Mouse (Mus musculus) left cerebral cortex, postnatal 10 days (tissue): ENCODE results near the gene Naa16. TPM values are rescaled to one million over a fixed set of nuclear protein-coding genes. Genes with fewer than 3 reads are reported as not detected.
"Not testable (repeated sequence)": the region's sequence is repeated elsewhere in the genome, so short reads cannot be mapped to it uniquely, and the experiment has no call there.

Experiments used
- DNase-seq, 2 experiments: peaks; one replicate each; pipeline ENCODE4 v3.0.0; 2021 to 2022; ENCODE audit warnings: low spot score in 2 of 2, mixed read lengths in 1 of 2; ENCODE audit errors: extremely low spot score in 1 of 2
- intact Hi-C: fragments of 180-260 bp; cut with DNase I; formaldehyde crosslinking; loops from one replicate; pipeline ENCODE4 v1.15.1; 2025
- total RNA-seq, 2 experiments: library from RNA; stranded (reverse); gene quantifications; 2 replicates each; pipeline ENCODE4 v1.2.3; 2021

Naa16 gene
- total RNA-seq, result 10 to 100 TPM; 10.7 to 11.2 TPM

GRCm38 (mm10) chr14:79390265-79390926 lies at the start of gene Naa16:
Naa16 (minus strand) TSS chr14:79390778.
- intact Hi-C loops, result loop anchor here (5.0 kb wide), 1 partner anchor 77 kb away; no protein-coding TSS in a partner anchor
- peak; percentile 91 to 96 for DNase-seq

- no peak for DNase-seq
- intact Hi-C loops, result no loop called here
These were observed 43.5 kb upstream of the Naa16 start for GRCm38 (mm10) chr14:79434068-79434467.

DNA sequence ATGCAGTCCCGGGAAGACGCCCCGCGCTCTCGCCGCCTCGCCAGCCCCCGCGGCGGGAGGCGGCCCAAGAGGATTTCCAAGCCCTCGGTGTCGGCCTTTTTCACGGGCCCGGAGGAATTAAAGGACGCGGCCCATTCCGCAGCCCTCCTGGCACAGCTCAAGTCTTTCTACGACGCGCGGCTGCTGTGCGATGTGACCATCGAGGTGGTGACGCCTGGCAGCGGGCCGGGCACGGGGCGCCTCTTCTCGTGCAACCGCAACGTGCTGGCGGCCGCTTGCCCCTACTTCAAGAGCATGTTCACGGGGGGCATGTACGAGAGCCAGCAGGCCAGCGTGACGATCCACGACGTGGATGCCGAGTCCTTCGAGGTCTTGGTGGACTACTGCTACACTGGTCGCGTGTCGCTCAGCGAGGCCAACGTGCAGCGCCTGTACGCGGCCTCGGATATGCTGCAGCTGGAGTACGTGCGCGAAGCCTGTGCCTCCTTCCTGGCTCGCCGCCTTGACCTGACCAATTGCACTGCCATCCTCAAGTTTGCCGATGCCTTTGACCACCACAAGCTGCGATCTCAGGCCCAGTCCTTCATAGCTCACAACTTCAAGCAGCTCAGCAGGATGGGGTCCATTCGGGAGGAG lies 36.3 kb upstream of the Naa16 start:
- intact Hi-C loops, result not testable (repeated sequence)
- DNase-seq, result peak in 1 of 2 experiments; percentile 35

DNA sequence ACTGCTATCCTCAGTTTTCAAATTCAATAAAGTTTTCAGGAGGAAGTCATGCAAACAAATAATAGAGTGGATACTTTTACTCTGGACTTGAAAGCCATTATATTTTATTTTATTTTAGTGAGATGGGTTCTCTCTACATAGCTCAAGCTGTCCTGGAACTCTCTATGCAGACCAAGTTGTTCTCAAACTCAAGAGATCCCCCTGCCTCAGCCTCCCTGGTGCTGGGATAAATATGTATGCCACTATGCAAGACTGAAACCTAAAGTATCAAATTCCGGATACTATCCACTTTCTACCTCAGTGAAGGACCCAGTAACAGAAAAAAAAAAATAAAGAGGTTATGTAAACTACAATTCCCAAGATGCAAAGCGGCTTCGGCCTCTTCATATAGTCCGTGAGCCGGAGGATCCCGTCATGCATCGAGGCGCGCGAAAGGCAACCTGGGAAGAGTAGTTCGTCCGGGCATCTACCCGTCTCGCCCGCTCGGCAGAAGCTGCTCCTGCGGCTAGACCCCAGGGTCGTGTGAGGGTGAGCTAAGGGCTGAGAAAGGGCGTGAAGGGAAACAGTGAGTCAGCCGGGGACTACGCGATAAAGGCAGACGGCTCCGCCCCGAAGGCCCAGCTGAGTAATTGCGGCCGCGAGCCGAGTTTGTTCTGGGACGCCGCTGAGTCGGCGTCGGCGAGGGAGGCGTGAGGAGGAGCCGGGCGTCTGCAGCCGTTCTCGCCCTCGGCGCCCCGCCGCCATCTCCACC lies 35.6 kb upstream of the Naa16 start, which contains the start of gene Kbtbd7:
TSS of gene Kbtbd7 (plus strand) at position 533 of the 751 bp plus-strand sequence.
- intact Hi-C loops, result no loop called here
- peak; percentile 94 to 95 for DNase-seq

- DNase-seq, result no peak
- intact Hi-C loops, result no loop called here
These were observed 29.6 kb upstream of the Naa16 start for GRCm38 (mm10) chr14:79420083-79420685.

GRCm38 (mm10) chr14:79413121-79413520 lies 22.5 kb upstream of the Naa16 start:
- intact Hi-C loops, result no loop called here
- DNase-seq, result no peak

DNA sequence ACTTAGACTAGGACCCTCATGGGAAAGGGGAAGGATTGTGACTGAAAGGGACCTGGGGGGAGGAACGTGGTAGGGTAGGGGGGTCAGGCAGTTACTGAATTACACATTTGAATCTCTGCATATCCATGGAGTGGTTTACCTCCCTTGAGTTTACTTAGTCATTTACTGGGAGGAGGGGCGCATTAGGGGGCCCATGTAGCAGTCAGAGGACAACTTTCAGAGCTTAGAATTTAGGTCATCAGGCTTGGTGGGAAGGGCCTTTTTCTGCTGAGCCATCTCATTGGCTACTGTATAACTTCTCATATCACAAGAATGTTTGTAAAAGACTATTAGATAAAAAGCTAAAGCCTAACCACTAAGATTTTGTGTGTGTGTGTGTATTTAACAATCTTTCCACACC lies 20.1 kb upstream of the Naa16 start:
- DNase-seq, result no peak
- intact Hi-C loops, result no loop called here

GRCm38 (mm10) chr14:79409278-79409830 lies 18.8 kb upstream of the Naa16 start:
- DNase-seq, result no peak
- intact Hi-C loops, result no loop called here

GRCm38 (mm10) chr14:79407641-79408040 lies 17.1 kb upstream of the Naa16 start:
- DNase-seq, result no peak
- intact Hi-C loops, result no loop called here

DNA sequence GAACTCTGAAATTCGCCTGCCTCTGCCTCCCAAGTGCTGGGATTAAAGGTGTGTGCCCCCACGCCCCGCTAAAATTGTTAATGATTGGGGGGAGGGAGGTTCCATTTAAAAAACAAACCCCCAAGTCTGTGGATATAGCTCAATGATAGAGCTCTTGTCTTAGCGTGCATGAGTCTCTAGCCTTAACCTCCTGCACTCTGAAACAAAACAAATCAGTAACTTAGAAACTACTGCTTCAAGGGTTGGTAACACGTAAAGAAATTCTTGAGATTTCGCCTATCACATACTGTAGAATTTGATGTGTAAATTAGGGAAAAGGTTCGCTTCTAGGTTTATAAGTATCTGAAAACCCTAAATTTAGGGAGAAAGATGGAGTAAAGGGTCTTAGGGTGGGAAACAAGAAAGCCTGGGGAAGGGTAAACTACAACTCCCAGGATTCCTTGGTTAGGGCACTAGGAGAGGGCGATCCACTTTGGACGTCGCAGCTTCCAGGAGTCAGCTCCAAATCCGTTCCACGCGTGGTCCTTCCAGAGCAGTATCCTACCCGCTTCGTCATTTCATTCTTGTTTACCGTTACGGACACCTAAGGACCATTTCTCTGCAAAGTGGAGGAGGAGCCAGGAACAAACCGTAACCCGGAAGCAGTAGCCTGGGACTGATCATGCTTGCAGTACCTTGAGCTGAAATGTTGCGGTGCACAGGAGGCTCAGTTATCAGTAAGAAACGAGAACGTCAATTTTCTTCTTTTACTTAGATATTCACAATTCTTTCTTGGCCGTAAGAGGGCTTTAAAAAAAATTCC lies 6.9 kb upstream of the Naa16 start, which contains the start of gene Mtrf1:
TSS of gene Mtrf1 (plus strand) at position 452 of the 802 bp plus-strand sequence.
- intact Hi-C loops, result no loop called here
- DNase-seq, result peak; percentile 57 to 62

- no peak for DNase-seq
- intact Hi-C loops, result loop anchor here (5.0 kb wide), 1 partner anchor 73 kb away; no protein-coding TSS in a partner anchor
These were observed 4.0 kb upstream of the Naa16 start for GRCm38 (mm10) chr14:79394564-79394963.

DNA sequence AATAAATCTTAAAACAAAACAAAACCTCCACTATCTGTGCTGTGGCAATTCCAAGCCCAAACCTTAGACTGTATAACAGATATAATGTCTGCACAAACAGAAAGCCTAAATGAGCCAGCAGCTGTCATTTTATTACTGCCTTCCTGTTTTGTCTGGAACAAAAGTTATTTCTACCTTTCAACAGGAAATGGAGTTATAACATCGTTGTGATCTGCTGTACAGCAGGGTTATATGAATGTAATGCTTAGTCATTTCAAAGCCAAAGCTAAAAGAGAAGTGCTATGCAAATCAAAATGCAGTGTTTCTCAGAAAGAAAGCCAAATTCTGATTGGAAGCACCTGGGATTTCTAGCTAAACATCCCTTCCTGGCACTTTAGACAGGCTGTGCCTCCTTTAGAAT lies 2.7 kb upstream of the Naa16 start:
- intact Hi-C loops, result loop anchor here (5.0 kb wide), 1 partner anchor 74 kb away; no protein-coding TSS in a partner anchor
- no peak for DNase-seq

GRCm38 (mm10) chr14:79389438-79390264 lies 927 bp downstream of the Naa16 start:
- DNase-seq, result no peak
- intact Hi-C loops, result loop anchor here (5.0 kb wide), 1 partner anchor 78 kb away; no protein-coding TSS in a partner anchor

GRCm38 (mm10) chr14:79388304-79388703 lies 2.3 kb downstream of the Naa16 start:
- no peak for DNase-seq
- intact Hi-C loops, result no loop called here

- DNase-seq, result no peak
- intact Hi-C loops, result no loop called here
These were observed 7.5 kb downstream of the Naa16 start for GRCm38 (mm10) chr14:79383120-79383519.

GRCm38 (mm10) chr14:79377041-79377440 lies 13.5 kb downstream of the Naa16 start:
- DNase-seq, result no peak
- intact Hi-C loops, result no loop called here

DNA sequence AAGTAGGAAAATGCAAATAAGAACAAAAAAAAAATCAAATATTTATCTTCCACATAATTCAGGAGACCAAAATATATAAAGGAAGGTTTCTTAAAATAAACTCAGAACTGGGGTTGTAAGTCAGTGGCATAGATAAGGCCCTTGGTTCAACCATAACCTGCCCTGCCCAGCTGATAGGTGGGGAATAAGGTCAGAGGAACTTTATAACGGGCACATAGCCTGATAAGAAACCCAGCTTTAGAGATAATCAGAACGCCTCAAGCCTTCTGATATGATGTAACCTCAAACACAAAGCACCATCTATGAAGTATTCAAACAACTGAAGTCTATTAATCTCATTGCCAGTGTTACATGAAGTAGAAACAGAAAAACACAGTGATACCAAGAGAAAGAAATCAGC lies 32.5 kb downstream of the Naa16 start:
- intact Hi-C loops, result no loop called here
- no peak for DNase-seq
